Mouse (Mus musculus) granulocyte monocyte progenitor cell, adult 5-6 weeks (primary cell): ENCODE measurements around the gene Rab20. TPM values are rescaled to one million over a fixed set of nuclear protein-coding genes. Genes with fewer than 3 reads are reported as not detected.
"Not testable (repeated sequence)": the region's sequence is repeated elsewhere in the genome, so short reads cannot be mapped to it uniquely, and the experiment has no call there.

ENCODE experiments used
- ATAC-seq: replicated peaks from 2 replicates; pipeline ENCODE4 v1.8.0; 2016; ENCODE audit warnings: mild to moderate bottlenecking, moderate TSS enrichment, inconsistent platforms; ENCODE audit not compliant: poor library complexity, severe bottlenecking
- total RNA-seq, 2 experiments: library from RNA; stranded (forward) in 1 of 2; stranded (reverse) in 1 of 2; fragments of 200-712, 200-1000 nt in 1 of 2; fragments of >200 nt in 1 of 2; fragmentation: Nextera tagmentation in 1 of 2; gene quantifications; 2 replicates each; pipeline ENCODE4 v1.2.3; 2014 to 2017

The Rab20 gene
- total RNA-seq, 2 experiments from 2014 or later = 4.6 to 4.8 TPM

DNA sequence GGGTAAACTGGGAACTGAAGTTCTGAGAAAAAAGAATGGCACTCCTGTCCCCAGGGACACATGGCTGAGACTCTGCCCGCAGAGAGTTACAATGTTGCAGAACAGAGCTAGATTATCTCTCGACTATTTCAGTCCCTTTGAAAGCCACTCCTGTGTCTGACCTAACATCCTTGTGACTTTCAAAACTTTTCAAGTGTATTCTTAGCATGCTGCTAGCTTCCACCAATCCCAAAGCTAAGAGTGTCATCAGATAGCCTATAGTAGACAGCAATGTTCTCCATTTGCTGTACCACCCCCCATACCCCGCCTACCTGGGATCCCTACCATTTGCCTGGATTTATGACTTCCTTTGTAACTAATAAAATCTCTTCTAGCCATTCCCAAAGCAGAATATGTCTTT is 4.0 kb upstream of the Rab20 start:
- no peak for ATAC-seq

DNA sequence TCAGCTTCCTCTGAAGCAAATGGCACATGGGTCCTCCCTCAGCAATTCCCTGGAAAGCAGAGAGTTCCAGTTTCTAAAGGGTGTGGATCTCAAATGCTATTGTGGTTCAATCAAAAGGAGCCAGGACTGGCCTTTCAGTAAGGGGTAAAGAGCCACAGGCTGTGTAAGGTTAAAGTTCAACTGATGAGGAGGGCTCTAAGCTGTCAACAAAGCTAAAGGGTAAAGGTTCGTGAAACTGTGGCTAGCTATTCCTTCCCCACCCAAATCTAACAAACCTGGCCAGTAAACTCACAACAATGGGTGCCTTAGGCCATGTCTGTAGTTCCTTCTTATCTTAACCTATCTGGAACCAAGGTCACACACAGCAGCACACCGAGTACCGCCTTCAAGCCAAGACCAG is 3.4 kb upstream of the Rab20 start:
- no peak for ATAC-seq

DNA sequence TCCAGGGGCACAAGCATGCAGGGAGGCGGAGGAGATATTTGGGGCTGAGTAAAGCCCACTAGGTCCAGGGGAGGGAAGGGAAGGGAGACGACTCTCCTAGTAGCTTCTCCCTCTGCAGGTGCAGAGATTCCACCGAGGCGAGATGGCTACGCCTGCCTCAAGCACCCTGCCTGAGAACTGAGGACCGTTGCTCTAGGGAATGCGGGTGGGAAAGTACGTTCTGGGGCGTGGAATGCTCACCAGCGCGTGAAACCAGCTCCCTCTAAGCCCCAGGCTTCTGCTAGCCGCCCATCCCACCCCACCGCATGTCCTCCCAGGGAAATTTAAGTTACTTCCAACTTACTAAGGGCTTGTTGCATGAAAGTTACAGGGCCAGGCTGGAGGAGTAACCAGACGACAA is 1.1 kb upstream of the Rab20 start:
- ATAC-seq = no peak

DNA sequence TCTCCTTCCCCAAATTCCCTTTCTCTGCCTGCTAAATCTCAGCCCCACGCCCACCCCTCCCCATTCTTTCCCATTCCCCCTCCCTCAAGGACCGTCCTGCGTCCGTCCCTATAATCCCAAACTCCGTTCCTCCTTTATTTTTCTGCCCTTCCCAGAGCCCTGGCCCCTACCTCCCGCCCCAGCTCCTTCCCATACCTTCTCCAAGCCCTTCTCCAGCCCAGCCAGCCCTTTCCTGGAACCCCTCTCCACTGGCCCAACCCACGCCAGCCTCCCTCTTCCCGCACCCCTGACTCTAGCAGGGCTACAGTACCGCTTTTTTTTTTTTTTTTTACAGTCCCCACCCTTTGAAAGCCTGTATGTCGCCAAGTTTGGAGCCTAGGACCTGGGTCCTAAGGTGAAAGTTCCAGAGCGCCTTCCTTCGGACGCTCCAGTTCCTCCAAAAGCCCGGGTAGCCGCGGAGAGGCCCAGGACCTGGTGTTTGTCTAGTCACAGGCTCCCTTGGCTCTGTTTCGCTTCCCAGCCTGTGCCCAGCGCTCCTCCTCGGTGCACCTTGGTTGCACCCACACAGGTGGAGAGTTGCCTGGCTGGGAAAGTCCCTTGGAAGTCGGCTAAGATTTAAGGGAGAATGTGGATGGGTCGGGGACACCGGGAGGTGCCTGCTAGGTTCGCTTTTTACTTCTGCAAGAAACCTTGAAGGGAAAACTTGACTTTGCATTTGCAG is 457 bp upstream of the Rab20 start:
- no peak for ATAC-seq

DNA sequence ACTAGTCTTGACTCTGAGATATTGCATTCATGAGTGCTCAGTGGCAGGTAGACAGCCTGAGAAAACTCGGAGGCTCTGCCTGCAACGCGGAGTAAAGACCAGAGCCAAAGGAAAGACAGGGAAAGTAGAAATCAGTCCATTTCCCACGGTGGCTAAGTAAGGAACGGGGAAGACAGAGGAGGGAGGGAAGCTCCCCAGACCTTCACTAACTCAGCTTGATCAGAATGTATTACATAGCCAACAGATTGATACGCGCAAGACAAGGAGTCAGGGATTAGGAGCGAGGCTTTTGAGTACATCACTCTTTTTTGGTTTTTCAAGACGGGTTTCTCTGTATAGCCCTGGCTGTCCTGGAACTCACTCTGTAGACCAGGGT is 1.3 kb downstream of the Rab20 start:
- no peak for ATAC-seq

DNA sequence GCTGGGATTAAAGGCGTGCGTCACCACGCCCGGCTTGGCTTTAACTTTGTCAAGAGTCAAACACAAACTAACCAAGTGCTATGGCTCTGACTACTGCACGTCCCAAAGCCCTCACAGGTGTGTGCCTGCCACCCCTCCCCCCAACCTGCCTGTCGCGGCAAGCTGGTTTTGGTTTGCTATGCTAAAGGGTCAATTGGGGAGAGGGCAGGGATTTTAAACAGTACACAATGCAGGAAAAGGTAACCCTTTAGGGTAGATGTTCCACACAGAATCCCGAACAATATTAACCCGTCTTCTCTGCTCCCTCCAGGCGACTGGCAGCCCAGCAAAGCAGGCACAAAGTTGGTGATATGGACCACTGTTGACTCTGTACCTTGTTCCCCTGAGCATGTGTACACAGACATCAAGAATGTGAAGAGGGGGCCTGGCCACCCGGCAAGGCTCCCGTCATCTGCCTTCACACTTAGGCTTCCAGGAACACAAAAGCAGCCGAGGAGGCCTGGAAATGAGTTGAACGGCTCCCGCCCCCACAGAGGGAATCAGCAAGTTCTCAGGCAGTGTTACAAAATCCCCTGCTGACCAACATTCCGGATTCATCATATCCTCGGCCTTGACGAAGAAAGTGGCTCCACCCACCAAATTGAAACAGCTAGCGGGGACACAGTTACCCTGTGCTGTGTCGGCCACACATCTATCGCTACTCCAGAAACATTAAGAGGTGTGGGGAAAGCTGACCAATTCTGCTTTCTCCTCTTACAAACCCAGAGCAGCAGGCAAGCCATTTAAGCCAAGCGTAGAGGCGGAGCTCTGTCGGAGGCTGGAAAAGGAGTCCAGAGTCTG is 2.0 kb downstream of the Rab20 start:
- peak; percentile 80 for ATAC-seq

DNA sequence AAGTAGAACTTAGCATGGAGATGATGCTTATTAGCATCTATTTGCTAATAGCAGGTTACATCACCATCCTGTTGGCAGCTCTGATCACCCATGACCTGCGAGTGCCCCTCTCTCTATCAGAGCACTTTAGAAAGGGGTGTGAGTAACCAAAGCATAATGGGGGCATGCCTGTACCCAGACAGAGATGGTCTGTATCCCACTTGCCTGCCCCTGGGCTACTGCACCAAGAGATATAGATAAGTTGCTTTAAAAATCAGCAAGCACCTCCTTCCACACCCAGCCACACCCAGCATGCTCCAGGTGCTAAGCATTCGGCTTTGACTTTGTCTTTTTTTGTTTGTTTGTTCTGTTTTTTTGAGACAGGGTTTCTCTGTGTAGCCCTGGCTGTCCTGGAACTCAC is 2.6 kb downstream of the Rab20 start:
- ATAC-seq = peak; percentile 38

DNA sequence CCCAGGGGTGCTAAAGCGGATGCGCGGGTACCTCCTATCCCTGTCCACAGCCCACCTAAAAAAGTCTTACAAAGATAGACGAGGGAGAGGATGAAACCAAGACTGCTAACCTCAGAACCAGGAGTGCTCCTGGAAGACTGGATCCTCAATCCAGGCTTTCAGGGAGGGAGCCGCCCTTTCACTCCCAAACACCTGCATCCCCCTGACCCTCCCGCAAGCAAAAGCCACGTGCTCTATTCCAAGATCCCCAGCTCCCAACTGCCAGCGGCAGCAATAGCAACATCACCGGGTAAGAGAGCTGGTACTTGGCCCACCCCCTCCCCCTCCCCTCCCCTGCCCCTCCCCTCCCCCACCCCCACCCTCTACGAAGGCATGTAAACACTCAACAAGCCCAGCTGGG is 3.1 kb downstream of the Rab20 start:
- no peak for ATAC-seq

DNA sequence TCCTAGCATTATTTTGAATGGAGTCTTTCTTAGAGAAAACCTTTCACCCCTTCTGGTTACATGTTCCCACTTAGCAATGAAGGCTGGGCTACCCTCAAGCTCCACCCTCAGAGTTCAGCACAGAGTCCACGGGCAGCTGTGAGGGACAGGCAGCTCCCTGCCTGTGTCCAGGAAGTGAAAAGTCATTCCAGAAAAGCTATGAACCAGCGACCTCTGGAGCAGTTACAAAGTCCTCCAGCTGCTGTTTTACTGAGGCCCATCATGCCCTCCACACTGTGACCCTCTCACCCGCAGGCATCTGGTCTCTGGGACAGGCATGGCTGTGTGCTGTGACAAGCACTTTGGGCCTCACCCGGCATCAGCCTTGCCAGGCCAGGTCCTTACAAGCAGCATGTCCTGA is 5.4 kb downstream of the Rab20 start:
- no peak for ATAC-seq

DNA sequence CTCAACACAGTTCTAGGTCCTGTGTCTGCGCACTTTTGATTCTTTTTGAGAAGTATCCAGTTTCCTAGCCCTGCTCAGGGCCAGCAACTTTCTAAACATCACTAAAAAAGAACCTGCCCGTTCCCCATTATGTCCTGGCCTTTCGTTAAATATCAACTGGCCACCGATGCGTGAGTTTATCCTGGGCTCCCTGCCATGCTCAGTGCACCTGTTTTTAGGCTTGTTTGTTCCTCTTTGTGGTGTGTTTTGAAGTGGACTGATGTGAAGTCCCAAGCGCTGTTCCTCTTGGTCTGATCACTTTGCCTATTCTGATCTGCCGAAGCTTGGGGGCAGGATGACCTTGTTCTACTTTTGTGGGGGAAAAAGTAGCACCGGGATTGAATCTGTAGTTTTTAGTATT is 7.2 kb downstream of the Rab20 start:
- peak; percentile 40 for ATAC-seq

DNA sequence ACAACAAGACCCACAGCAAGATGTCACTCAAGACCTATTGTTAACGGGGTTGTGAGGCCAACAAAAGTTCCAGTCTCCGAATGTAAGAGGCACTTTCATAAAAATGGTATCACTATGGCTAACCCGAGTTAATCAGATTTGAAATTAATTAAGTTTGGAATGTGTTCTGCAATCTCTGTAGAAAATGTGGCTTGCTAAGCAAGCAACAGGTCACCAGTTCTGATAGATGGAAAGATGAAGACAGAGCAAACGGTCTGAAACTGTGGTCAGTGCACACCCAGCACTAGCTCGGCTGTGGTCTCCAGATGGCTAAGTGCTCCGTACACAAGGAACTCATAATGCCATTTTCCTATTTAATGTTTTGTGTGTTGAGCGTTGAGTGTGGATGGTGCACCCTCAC is 7.8 kb downstream of the Rab20 start:
- ATAC-seq = no peak

DNA sequence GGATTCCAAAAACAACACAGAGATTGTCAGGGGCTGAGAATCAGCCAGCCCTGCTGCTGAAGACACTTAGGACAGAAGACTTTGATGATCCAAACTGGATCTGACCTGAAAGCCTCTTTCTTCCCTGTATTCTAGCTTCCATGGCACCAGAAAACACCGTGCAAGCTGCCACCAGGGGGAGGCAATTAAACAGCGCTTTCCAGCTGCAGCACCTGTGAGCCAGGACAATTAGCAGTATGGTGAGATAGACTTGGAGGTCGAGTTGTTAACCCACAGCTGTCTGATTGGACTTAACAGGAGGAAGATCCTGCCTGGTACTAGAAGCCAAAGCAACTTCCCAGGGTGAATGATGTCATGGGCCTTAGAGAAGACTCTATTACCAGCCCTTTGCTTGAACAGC is 9.4 kb downstream of the Rab20 start:
- ATAC-seq = no peak

DNA sequence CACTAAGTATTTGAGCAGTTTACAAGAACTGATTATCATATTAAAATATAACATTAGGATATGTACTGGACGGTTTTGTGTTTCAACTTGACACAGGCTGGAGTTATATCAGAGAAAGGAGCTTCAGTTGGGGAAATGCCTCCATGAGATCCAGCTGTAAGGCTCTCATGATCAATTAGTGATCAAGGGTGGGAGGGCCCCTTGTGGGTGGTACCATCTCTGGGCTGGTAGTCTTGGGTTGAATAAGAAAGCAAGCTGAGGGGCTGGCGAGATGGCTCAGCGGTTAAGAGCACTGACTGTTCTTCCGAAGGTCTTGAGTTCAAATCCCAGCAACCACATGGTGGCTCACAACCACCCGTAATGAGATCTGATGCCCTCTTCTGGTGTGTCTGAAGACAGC is 12.0 kb downstream of the Rab20 start:
- ATAC-seq = not testable (repeated sequence)

DNA sequence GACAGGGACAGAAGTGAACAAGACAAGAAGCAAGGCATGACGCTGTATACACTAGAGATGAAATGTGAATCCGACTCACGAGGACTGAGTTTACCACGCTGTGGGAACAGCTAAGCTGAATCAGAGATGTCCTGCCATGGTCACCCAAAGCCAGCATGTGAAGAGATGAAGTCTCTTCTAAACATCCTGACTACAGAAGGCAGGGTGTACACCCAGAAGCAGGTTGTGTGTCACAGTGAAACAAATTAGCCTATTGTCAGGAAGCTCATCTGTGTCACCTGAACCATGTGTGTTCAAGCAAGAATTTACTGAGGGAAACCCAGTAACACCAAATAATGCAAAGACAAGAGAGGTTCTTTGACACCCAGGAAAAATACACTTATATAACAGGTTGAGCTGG is 12.9 kb downstream of the Rab20 start:
- ATAC-seq = no peak

DNA sequence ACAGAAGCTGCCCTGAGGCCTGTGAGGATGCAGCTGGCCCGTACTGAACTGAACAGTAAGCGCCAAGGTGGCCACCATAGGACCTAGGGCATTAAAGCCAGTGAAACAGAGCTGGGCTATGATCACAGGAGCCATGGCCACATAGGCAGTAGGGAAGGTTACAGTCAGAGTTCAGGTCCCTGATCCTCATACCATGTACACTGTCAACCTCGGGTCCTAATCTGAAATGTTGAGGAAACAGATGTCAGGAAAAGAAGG is 13.9 kb downstream of the Rab20 start:
- no peak; the same call in 1 of the 2 replicates for ATAC-seq

DNA sequence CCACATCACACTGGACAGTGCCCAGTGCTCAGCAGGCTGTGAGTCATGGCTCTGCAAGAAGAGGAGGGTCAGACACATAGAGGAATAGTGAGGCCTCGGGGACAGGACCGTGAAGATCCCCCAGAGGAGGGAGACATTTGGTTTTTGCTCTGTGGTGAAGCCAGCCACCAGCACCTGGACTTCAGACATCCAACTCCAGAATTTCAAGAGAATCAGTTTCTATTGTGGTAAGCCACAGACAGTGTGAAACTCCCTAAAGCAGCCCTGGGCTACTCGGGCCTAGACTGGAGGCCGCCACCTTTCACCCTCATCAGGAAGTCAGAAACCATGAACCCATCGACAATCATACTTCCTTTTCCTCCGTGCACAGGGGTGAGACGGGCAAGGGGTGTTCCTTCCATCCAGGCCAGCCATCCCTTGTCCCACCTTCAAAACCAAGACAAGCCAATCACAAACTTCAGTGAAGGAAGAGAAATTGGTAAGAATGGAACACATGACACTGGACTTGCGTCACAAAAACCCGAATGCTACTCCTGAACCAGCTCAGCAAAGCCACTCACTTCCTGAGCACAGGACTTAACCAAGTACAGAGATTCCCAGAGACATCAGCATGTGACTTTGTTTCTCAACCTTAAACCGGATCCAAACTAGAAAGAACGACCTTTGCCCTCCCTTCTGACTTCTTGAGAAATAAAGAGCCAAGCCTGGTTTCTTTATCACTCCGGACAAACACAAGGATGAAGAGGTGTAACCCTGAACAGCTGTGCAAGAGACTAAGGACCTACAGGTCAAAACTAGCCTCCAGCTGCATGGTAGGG is 14.4 kb downstream of the Rab20 start:
- peak; percentile 72 for ATAC-seq

DNA sequence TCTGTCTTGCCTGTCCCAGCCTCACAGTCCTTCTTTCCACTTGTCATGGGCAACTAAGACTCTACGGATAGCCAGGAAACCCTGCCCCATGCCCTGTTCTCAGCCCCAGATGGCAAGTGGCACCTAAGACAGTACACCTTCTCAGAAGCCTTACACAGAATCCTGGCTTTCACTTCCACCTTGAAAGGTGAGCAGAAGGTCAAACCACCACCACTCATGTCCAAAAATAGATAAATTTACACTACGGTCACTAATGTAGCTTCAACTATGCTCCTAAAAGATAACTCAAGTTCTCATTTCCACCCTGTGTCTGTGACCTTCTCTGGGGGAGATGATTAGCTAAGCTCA is 15.0 kb downstream of the Rab20 start:
- no peak for ATAC-seq

DNA sequence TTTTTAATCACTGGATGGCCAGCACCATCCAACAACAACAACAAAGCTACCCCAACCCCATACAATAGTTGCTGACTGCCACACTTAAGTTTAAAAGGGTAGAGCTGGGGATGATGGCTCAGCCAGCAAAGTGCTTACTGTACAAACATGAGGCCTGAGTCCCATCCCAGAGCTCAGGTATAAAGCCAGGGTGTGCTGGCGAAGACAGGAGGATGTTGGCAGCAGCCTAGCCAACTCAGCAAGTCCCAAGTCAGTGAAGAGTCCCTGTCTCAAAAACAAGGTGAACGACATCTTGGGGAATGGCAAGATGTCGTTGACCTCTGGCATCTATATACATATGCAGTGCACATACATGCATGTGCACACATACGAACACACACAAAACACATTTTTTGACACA is 15.9 kb downstream of the Rab20 start:
- ATAC-seq = no peak

DNA sequence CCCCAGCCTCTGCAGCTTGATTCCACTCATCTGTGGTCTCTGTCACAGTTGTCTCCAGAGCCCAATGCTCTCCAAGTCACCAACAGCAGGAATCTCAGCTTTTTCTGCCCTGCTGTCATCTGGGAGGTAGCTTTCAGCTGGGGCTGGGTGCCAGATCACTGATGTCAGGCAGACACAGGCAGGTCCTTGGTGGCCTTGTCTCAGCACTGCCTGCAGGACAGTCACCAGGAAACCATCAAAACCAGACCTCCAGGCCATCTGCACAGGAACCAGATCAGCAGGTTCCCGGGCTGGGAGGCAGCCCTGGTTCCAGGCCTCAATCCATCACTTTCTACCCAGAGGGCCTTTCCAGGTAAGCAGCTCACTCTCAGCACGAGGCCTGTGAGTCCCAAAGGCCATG is 16.7 kb downstream of the Rab20 start:
- no peak for ATAC-seq

DNA sequence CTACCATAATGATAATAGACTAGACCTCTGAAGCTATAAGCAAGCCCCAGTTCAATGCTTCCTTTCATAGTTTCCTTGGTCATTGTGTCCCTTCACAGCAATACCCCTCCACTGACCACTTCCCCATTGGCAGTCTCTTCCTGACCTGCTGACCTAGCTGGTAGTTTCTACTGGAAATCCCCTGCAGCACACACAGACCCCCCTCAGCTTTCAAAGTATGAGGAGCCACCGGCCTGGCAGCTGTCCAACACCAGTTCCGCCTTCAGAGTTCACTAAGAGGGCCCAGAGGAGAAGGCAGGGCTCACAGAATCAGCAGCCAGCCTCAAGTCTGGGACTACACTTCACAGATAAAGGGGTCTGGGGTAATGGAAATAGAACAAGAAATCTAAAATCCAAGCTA is 17.6 kb downstream of the Rab20 start:
- peak; percentile 36 for ATAC-seq

DNA sequence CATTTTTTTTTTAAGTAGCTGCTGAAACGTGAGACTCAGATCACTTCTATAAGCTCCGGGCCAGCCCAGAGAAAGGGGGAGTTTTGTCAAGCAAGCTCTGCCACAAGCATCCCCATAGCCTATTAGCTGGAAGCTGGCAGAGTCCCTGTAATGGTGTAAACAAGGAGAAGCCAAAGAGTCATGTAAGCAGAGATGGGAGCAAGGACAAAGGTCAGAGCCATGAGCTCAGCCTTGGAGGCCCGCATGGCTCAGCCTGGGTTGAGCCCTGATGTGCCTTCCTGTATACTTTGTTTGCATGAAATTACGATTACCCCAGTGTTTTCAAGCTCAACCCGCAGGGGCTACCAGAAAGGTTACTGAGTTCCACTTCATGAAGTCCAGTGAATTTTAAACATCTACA is 19.5 kb downstream of the Rab20 start:
- no peak for ATAC-seq
